Mouse (Mus musculus) kidney, adult 2 months (tissue): Measurements from ENCODE around the gene Apeh.

Source experiments
- CTCF ChIP-seq: fragments of 200-500 bp; conservative IDR thresholded peaks from 2 replicates; pipeline ENCODE4 v1.5.1; 2011; ENCODE audit warnings: low read depth, mild to moderate bottlenecking, control low read depth, low read length, moderate library complexity, mixed read lengths; ENCODE audit not compliant: insufficient read depth, insufficient read length
- POLR2A ChIP-seq: fragments of 200-500 bp; IDR thresholded peaks from one replicate; pipeline ENCODE4 v1.6.1; 2011; ENCODE audit warnings: low read depth, low read length, control low read depth

GRCm38 (mm10) chr9:108051931-108052220 is 42.5 kb downstream of the Apeh start:
- TF ChIP-seq POLR2A, result no peak
- TF ChIP-seq CTCF, result no peak
